Mouse (Mus musculus) forebrain, postnatal 0 days (tissue): ENCODE measurements around the gene Bag2. TPM values are rescaled to one million over a fixed set of nuclear protein-coding genes. Genes with fewer than 3 reads are reported as not detected.
"Not testable (repeated sequence)": the region's sequence is repeated elsewhere in the genome, so short reads cannot be mapped to it uniquely, and the experiment has no call there.

Experiments used
- ATAC-seq: fragments of 200-750 bp; cut with Nextera tagmentation; 2 replicates; pipeline ENCODE4 v1.8.0; 2017; ENCODE audit warnings: mild to moderate bottlenecking, moderate library complexity
- DNase-seq: peaks from one replicate; pipeline ENCODE4 v3.0.0-alpha.2; 2015
- H3K27ac ChIP-seq: fragments of 300-500 bp; sonication (generic); 2 replicates; pipeline ENCODE4 v1.5.1; 2014; ENCODE audit warnings: low read depth, mild to moderate bottlenecking, antibody characterized with exemption, low read length, moderate library complexity, mixed read lengths
- H3K27me3 ChIP-seq: fragments of 300-500 bp; sonication (generic); 2 replicates; pipeline ENCODE4 v1.6.1; 2014; ENCODE audit warnings: mild to moderate bottlenecking, low read length, mixed read lengths; ENCODE audit not compliant: insufficient read depth
- H3K36me3 ChIP-seq: fragments of 300-500 bp; sonication (generic); 2 replicates; pipeline ENCODE4 v1.6.1; 2014; ENCODE audit warnings: mild to moderate bottlenecking, moderate library complexity; ENCODE audit not compliant: insufficient read depth
- H3K4me1 ChIP-seq: fragments of 300-500 bp; sonication (generic); 2 replicates; pipeline ENCODE4 v1.6.1; 2014; ENCODE audit warnings: antibody characterized with exemption; ENCODE audit not compliant: insufficient read depth
- H3K4me2 ChIP-seq: fragments of 300-500 bp; sonication (generic); 2 replicates; pipeline ENCODE4 v1.6.1; 2014; ENCODE audit warnings: low read depth, mild to moderate bottlenecking, moderate library complexity
- H3K4me3 ChIP-seq: fragments of 300-500 bp; sonication (generic); 2 replicates; pipeline ENCODE4 v1.5.1; 2014; ENCODE audit warnings: low read depth, low read length, mixed read lengths
- H3K9ac ChIP-seq: fragments of 300-500 bp; sonication (generic); 2 replicates; pipeline ENCODE4 v1.6.1; 2014; ENCODE audit warnings: mild to moderate bottlenecking
- H3K9me3 ChIP-seq: fragments of 300-500 bp; sonication (generic); 2 replicates; pipeline ENCODE4 v1.6.1; 2016; ENCODE audit warnings: low read length
- CTCF ChIP-seq: sonication (generic); IDR thresholded peaks from 2 replicates; pipeline ENCODE4 v1.5.1; 2016; ENCODE audit warnings: antibody characterized with exemption, control low read depth, low read depth
- WGBS: fragments of 180-500 bp; shearing (Covaris S2); extraction: QIAGEN DNeasy Blood & Tissue Kit; methylation state at CpG from one replicate; pipeline ENCODE4 v1.1.7; 2014; 5-methylcytosine and 5-hydroxymethylcytosine counted together
- polyA plus RNA-seq: library from polyadenylated mRNA; unstranded; fragments of >200 nt; fragmentation: Nextera tagmentation; extraction: Ambion mirVana; gene quantifications from 2 replicates; pipeline ENCODE4 v1.2.1, GENCODE M21; 2015
- total RNA-seq: library from RNA; depleted of rRNA; stranded (reverse); fragments of >200 nt; gene quantifications from 2 replicates; pipeline ENCODE4 v1.2.3, GENCODE M21; 2014

Gene Bag2
- total and polyA plus RNA-seq, 2 experiments from 2014 or later, result 26.5 to 29.0 TPM

DNA sequence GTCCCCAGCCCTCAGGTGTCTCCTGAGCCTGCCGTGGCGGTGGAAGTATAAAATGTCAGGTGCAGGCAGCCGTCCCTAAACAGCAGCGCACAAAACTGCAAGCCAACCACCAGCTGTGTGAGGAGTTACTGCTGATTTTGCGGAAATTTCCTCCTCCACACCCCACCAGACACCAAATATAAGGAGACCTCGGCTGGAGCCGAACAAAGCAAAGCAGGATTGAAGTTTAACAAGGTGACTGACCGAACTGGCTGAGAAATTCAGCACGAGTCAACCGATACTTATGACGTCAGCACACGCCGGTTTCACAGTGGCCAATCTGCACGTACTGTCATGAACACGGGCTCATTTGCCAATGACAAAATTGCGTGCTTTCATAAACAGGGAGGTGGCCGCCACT is 3.5 kb downstream of the Bag2 start:
- no peak for ATAC-seq
- WGBS, result 89% methylated on average over 17 of the region's 17 CpGs
- H3K4me2 ChIP-seq, result no peak overlapping the region
- H3K27ac ChIP-seq, result no peak overlapping the region
- H3K4me3 ChIP-seq, result no peak overlapping the region
- DNase-seq, result no peak
- H3K9ac ChIP-seq, result no peak overlapping the region
- no peaks in the 10 kb centered on the region for H3K27me3 ChIP-seq
- no peak for TF ChIP-seq CTCF
- no peaks in the 10 kb centered on the region for H3K9me3 ChIP-seq
- H3K4me1 ChIP-seq, result peaks cover 7% of the 10 kb centered on the region; the same call in 1 of the 2 replicates
- no peaks in the 10 kb centered on the region for H3K36me3 ChIP-seq

DNA sequence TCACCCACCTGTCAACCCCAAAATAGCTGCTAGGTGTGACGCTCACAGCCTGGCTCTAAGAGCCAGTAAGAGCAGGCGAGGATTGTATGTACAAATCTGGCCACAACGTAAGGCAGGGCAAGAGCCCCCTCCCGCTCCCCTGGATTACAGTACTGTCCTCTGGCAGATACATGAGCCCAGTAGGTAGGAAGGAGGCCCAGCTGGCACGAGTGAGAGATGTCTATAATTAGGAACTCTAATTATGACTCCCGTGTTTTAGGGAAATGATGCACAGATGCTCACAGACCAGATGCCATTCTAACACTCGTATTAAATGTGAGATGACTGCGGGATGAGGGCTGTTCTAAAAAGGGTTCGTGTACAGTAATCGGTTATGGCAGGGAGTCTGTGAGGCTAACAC is 6.3 kb downstream of the Bag2 start:
- ATAC-seq (peak; percentile 82), DNase-seq (peak; percentile 51)
- no peaks in the 10 kb centered on the region for H3K27me3 ChIP-seq
- no peaks in the 10 kb centered on the region; the same call in 1 of the 2 replicates for H3K4me1 ChIP-seq
- no peaks in the 10 kb centered on the region for H3K9me3 ChIP-seq
- H3K9ac ChIP-seq, result no peak overlapping the region
- WGBS, result 51% methylated on average over 10 of the region's 10 CpGs
- no peak for TF ChIP-seq CTCF
- no peak overlapping the region for H3K4me3 ChIP-seq
- H3K4me2 ChIP-seq, result no peak overlapping the region
- H3K36me3 ChIP-seq, result no peaks in the 10 kb centered on the region
- 0 out of 2 replicates have a peak overlapping the region, but pooled peaks have one; percentile 36 for H3K27ac ChIP-seq

- not testable (repeated sequence) for DNase-seq, ATAC-seq
These were observed 7.9 kb downstream of the Bag2 start for GRCm38 (mm10) chr1:33749709-33750108.

DNA sequence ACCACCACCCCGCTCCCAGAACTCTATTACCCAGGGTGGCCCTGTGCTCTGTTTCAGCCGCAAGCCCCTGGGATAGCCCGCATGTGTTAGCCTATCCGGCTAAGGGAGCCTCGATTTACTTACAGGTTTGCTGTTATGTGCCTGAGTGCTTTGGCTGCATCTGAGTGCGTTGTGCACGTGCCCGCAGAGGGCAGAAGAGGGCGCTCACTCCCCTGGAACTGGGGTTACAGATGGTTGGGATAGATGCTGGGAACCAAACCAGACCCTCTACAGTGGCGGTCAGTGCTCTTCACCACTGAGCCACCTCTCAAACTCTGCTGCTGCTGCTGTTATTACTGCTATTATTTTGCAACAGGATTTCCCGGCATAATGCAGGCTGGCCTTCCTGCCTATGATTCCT is 8.5 kb downstream of the Bag2 start:
- no peak for TF ChIP-seq CTCF
- H3K9me3 ChIP-seq, result no peaks in the 10 kb centered on the region
- 98% methylated on average over 11 of the region's 11 CpGs for WGBS
- DNase-seq (no peak), ATAC-seq (no peak)
- H3K27ac ChIP-seq, result no peak overlapping the region
- H3K27me3 ChIP-seq, result no peaks in the 10 kb centered on the region
- H3K36me3 ChIP-seq, result no peaks in the 10 kb centered on the region
- H3K4me1 ChIP-seq, result no peaks in the 10 kb centered on the region; the same call in 1 of the 2 replicates
- H3K4me3 ChIP-seq, result no peak overlapping the region
- no peak overlapping the region for H3K9ac ChIP-seq
- no peak overlapping the region for H3K4me2 ChIP-seq

More at GRCm38 (mm10) chr1:33749709-33750108, 7.9 kb downstream of the Bag2 start:
- H3K9me3 ChIP-seq, H3K4me1 ChIP-seq, H3K27me3 ChIP-seq, H3K4me3 ChIP-seq, H3K9ac ChIP-seq, H3K36me3 ChIP-seq, H3K27ac ChIP-seq, H3K4me2 ChIP-seq: not testable (repeated sequence)
- 93% methylated on average over 3 of the region's 4 CpGs for WGBS

- no peak for ATAC-seq
- Histone ChIP-seq H3K27ac (no peak overlapping the region), H3K9me3 (no peaks in the 10 kb centered on the region), H3K4me3 (no peak overlapping the region), H3K27me3 (no peaks in the 10 kb centered on the region), H3K4me2 (no peak overlapping the region), H3K4me1 (no peaks in the 10 kb centered on the region), H3K9ac (no peak overlapping the region), H3K36me3 (peaks cover 10% of the 10 kb centered on the region)
- TF ChIP-seq CTCF, result no peak
- DNase-seq, result no peak
- 100% methylated on average over 4 of the region's 4 CpGs for WGBS
These were observed 11.7 kb downstream of the Bag2 start for GRCm38 (mm10) chr1:33745901-33746300.

GRCm38 (mm10) chr1:33744815-33745214 is 12.8 kb downstream of the Bag2 start:
- not testable (repeated sequence) for H3K27me3 ChIP-seq, H3K4me3 ChIP-seq, ATAC-seq, DNase-seq, H3K4me2 ChIP-seq, H3K4me1 ChIP-seq, H3K9me3 ChIP-seq, H3K27ac ChIP-seq, H3K9ac ChIP-seq
- WGBS, result 93% methylated on average over 9 of the region's 9 CpGs
- H3K36me3 ChIP-seq, result peaks cover 19% of the 10 kb centered on the region

- H3K4me3 ChIP-seq, result no peak overlapping the region
- H3K36me3 ChIP-seq, result peaks cover 32% of the 10 kb centered on the region
- H3K9ac ChIP-seq, result no peak overlapping the region
- TF ChIP-seq CTCF, result peak; percentile 77
- H3K4me2 ChIP-seq, result no peak overlapping the region
- 21% methylated on average over 8 of the region's 8 CpGs for WGBS
- H3K27ac ChIP-seq, result no peak overlapping the region
- no peaks in the 10 kb centered on the region for H3K27me3 ChIP-seq
- 0 out of 2 replicates have a peak, but pooled peaks have one; percentile 19 for ATAC-seq
- no peaks in the 10 kb centered on the region for H3K9me3 ChIP-seq
- peak; percentile 47 for DNase-seq
- H3K4me1 ChIP-seq, result no peaks in the 10 kb centered on the region
These were observed 14.7 kb downstream of the Bag2 start for GRCm38 (mm10) chr1:33742903-33743302.
